Mouse (Mus musculus): ENCODE data around the gene Prune2.

The Prune2 gene

DNA sequence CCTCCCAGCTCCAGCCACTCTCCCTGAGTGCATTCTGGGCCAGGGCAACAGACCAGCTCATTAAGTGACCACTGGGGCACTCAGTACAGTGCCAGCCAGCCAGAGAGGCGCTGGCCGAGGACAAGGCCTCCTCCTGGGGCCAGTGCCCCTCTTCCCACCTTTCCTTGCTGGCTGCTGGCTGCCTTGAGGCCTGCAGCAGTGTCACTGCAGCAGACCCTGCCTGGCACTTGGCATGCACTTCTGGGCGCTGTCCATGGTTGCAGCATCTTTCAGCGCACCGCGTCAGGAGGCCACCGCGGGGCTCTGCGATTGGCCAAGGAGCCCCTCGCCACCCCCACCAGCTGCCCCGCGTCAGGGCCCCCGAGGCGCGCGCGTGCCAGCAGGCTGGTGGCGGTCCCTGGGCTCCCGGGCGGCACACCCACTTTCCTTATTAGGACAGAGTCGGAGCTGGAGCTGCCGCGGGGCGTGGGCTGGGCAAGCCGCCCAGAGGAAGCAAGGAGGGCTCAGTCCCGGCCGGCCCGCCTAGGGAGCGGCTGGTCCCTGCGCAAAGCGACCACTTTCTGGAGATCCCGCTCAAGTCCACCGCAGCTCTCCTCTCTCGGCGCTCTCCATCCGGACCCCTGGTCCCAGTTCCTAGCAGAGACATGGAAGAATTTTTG, at the start of gene Prune2:
Prune2 (plus strand) TSS at position 506 of the 659 bp plus-strand sequence.
- DNase-seq (ENCODE audit: low spot score): peak; percentile 13

DNA sequence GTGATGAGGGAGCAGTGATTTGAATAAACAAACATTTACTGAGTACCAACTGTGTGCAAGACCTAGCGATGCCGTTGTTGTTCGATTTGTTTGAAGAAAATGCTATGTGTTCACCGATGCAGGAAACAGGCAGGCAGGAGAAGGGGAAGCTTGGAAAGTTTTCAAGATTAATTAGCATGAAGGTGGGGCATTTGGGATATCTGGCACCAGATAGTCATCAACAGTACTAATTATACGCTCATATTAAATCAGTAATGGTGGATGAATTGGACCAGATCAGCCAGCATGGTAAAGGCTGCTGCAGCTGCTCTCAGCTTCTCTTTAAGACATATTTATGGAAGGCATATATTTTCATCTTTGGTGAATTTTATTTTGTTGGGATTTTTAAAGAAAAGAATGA, 44.4 kb upstream of the Prune2 start:
- DNase-seq (ENCODE audit: low spot score): no peak

DNA sequence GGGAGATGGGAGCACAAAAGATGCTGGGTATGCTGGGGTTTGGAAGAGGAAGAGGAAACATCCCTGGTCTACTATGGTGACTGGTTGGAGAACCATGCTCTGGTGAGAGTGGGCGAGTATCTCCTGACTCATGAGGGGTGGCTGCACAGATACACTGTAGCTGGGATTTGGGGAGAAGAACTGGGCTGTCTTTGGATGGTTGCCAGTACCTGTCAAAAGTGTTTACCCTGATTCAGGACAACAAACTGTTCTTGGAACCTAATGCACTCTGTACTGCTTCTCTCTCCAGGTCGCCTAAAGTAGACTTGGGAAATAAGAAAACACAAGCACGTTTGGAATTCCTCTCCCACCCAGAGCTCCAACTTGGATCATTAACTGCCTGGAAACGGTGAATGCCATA, 31.4 kb upstream of the Prune2 start:
- DNase-seq (ENCODE audit: low spot score): no peak

DNA sequence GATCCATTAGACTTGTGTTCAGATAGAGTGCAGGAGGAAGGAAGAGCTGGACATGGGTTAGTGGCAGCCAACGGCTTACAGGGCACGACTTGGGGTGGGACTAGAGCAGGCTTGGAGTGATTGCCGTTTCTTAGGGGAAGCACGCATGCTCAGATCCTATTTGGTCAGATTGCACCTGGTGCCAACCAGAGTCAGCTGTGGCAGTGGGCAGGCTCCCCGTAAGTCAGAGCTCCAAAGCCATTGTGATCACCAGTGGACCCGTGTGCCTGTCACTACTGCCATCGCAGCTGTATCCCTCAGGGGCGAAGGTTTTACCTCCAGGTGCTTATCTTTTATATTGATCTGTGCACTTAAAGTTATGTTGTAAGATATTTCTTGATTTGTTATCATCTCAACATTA, 21.3 kb upstream of the Prune2 start:
- DNase-seq (ENCODE audit: low spot score): no peak

DNA sequence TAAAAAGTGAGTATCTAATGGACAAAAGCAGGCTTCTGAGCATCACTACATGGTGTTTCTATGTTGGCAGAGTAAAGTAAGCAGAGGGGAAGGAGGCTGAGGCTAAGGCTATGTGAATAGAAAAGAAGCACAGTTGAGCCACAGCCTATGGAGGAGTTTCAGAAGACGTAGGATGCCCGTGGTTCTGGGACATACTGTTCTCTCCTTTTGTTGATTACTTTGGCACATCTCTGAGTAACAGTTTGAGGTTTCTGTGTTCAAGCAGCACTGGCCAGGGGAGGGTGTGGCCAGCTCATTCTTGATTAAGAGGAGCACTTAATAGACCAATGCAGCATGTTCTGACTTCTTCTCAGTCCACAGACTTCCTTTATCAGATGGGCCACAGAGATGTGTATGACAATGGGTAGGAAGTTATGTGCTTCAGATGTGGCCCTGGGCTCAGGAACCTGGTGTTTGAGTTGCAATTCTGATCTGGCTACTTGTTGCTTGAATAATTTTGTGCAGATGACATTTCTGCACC, 7.1 kb upstream of the Prune2 start:
- DNase-seq (ENCODE audit: low spot score): no peak

DNA sequence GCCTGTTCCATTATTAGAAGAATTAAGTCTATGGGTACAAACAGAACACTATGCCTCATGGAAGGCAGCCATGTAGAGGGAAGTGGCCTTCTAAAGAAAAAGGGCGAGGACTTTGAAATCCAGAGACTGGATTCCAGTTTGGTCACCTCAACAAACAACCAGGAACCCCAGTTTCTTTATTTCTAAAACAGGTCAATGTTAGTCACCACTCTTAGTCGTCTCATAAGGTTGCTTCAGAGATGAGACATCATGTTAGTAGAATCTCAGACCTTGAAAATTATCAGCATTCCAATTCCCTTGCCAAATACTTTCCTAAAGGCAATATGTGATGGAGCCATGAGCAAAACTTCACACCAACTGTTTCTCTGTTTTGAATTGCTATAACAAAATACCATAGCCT, 6.6 kb upstream of the Prune2 start:
- no peak for DNase-seq (ENCODE audit: low spot score)

DNA sequence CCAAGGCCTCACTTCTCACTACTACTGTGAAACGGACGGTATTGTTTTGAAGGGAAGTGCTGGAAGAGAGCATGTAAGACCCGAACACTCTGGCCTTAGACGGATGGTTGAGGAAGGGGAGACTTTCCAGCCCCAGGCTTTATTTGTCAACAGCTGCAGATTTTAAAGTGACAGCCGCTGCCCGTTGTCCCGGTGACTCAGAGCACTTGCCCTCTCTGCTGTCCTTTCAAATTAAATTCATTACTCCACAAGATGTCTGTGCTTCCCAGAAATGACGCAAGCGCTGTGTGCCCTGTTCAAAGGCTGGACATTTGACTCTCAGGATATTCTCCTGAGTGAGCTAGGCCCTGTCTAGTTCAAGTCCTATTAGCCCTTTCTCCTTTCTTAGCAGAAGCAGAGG, 5.9 kb upstream of the Prune2 start:
- DNase-seq (ENCODE audit: low spot score): no peak

DNA sequence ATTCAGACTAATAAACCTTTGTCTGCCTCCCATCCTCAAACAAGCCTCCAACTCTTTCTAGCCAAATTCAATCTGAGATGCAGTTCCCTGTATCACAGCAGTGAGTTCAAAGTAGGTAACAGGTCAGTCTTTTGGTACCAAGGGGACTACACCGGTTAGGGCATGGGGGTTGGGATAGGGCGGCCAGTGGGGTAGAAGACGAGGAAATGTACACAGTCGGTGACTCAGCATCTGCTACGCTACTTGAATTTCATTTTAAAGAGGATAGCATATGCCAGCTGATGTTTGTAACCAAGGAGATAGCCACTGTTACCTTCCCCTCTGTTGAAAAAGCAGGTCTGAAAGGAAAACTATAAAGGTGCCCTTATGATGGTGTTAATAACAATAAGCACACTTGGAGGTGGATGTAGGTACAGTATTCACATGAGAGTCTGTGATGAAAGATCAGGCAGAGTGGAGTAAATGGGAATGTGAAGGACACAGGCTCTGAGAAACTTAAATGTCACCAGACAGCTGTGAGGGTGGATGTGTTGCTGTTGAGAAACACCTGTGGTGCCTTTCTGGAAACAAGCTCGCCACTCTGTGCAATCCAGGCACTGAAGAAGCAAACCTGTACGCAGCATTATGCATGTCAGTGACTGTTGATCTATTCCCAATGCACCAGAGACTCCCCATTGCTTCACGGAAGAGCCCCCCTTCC, 5.1 kb upstream of the Prune2 start:
- no peak for DNase-seq (ENCODE audit: low spot score)

DNA sequence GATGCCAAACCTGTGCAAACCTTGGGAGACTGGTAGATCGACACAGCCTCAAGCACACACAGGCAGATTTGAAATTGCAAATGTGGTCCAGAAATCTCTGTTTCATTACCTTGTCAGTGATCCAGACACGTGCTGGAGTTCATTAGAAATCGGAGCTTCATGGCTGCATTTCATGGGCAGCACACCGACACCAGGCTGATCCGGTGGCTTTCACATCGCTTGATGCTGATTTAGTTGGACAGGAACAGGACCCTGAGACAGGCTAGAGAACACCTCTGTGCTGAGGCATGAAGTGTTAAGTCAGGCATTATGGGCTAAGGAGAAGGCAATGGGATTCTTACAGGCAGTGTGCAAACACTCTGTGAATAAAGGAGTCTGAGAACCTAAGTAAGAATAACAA, 1.2 kb upstream of the Prune2 start:
- no peak for DNase-seq (ENCODE audit: low spot score)

DNA sequence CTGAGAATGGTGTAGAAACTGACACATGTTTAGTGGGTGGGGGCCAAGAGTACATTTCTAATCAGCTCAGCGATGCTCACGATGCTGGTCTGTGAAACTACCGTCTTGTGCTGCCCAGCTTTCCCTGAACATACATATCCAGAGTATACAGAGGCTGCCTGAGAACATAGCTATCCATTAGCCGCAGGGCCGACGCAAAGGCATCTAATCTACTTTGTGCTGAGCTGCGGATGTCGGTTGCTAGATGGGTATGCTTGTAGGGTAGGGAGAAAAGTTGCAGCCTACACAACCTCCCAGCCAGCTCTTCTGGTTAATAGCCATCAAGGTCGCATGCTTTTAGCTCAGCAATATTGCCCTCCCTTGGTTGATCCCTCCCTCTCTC, 696 bp upstream of the Prune2 start:
- no peak for DNase-seq (ENCODE audit: low spot score)

DNA sequence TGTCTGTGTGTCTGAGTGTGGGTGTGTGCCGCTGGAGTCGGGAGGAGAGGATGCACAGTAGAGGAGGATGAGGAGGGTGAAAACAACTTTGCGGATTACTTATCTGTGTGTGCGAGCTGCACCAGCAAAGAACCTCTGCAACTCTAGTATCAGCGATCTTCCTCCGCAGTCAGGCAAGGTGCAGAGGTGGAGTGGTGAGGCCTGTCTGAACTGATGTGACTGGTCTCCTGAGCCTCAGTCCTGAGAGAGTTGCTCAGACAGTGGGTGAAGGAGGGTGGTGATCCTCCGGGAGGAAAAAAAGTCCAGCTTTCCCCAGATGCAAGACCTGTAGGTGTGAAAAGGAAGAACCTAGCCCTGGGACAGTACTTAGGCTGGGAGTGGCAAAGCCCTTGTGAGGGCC, 401 bp downstream of the Prune2 start:
- no peak for DNase-seq (ENCODE audit: low spot score)

DNA sequence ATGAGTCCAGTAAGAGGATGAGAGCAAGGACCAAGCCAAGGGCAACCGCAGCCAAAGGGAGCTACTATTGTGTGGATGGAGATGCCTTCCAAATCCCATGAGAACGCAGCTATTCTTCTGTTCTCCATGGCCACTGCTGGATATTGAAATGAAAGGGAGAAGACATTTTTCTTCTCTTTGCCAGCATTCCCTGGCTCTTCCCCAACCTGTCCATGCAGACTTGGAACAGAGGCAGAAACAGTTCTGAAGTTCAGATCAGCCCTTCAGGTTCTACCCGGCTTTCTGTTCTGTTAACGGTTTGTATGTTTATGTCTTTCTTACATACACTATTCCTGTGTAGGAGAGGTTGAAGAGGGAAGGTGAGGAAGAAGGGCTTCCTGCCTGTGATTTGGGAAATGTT, 3.1 kb downstream of the Prune2 start:
- DNase-seq (ENCODE audit: low spot score): no peak

DNA sequence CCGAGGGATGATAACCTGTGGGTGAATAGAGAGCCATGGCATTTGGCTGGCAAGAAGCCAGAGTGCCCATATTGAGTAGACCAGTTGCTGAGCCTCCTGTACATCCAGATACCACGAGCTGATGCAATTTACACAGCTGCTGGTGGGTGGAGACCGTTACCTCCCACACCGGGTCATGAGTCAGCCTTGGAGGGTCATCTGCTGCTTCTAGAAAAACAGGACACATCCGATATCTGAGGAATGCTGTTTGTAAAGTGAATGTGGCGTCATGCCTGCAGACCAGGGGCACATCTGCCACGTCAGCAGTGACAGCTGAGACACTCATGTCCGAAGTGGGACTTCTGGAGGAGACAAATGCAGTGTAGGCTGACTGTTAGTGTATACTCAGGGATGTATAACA, 3.6 kb downstream of the Prune2 start:
- DNase-seq (ENCODE audit: low spot score): no peak

DNA sequence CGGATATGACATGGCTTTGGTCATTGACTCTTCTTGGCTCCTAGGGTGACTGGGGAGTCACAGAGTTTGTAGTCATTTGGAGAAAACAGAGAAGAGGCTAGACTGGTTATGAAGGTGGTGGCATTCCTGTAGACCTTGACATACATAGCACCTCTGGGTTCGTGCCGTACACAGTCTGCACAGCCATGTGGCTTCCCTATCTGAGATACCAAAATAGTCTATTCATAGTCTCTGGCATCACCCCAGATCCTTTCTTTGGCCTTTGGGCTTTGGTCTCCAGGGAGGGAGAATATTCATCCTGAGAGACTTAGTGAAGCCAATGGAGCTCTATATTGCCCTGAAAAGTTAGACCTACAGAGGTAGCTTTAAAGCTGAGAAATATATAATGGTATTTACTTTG, 5.1 kb downstream of the Prune2 start:
- no peak for DNase-seq (ENCODE audit: low spot score)

DNA sequence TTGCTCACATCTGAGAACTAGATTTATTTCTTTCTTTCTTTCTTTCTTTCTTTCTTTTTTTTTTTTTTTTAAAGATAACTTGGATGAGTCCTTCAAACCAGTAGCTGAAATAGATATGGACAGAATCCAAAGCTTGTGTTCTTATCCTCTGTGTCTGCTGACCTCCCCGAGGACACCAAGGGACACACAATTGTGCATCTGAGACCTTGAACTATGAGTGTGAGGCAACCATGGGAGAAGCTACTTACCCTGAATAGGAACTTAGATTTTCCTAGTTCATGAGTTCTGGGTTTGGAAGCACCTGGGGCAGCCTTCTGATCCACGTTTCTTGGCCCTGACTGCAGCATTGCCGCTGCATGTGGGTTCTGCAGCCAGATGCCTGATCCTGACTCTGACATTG, 7.3 kb downstream of the Prune2 start:
- DNase-seq (ENCODE audit: low spot score): no peak

DNA sequence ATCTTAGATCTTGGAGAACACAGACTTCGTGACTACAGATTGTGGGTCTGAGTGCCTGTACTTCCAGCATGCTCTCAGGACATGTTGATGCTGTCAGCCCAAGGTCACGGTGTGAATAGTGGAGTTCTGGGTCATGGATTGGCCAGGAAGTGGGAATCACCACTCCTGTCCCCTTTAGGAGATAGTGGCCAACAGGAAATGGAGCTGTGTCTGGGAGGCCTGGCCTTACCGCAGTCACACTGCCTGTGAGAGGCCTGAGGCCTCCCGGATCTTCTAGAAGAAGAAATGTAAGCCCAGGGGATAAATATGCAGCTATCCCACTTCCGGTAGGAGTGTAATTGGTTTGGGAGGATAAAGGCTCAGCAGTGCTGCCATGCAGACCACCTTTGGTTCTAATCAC, 12.8 kb downstream of the Prune2 start:
- DNase-seq (ENCODE audit: low spot score): no peak

DNA sequence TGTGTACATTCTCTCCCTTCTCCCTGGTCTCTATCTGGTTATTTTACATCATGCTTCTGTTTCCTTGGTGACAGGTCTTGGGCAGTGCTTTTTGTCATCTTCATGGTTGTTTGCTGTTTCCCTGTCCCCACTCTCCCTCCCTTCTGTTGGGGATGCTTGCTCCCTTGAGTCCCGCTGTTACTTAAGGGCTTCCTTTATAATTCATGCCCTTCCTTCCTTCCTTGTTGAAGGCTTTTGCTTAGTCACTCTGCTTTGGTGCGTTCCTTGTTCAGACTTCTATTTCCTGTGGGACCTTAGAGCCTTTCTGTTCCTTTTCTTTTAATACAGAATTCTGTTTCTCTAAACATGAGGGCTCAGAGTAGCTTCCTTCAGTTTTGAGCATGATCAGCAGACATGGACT, 14.7 kb downstream of the Prune2 start:
- DNase-seq (ENCODE audit: low spot score): no peak

DNA sequence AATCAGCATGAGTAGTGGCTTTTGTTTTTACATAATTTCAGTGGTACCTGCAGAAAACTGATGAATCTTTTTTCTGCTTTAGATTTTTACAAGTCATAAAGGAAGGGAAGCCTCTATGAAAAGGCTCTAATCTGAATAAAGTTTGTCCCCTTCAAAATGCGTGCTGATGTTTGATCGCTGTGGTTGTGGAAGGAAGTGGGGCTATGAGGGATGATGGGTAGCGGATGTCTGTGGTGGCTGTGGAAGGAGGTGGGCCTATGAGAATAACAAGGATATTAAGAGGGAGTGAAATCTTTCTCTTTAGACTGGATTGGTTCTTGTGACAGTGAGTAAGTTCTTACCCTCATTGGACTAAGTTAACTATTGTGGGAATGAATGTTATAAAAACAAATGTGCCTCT, 23.0 kb downstream of the Prune2 start:
- no peak for DNase-seq (ENCODE audit: low spot score)

DNA sequence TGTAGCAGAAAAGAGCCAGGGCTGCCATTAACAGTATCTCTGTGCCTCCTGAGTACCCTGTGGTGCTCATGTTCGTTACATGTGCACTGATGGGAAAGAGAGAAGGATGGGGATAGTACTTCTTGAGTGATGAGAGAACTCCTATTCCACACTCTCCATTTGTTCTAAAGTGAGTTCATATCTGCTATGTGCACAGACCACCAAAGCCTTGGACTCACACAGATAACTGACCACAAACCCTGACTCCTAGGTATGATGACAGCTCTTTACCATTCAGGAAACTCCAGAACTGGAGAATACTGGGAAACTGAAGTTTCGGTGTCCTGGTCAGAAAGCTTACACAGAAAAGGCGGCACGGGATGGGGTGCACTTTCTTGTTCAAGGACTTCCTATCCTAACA, 25.8 kb downstream of the Prune2 start:
- no peak for DNase-seq (ENCODE audit: low spot score)

DNA sequence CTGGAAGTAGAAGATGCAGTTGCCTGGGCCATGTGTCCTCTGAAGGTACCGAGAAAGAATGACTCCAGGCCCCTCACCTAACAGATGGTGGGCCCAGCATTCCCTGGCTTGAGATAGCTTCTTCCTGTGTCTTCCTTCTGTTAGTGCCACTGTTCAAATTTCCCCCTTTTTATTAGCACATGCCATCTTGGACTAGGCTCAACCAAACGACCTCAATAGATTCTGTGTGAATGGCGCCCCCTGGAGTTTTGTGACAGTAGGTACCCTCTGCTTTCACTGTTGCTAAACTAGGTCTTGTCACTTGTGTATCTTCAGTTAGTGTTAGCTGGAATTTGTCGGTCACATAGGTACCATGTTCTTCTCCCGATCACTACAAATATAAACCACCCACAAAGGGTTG, 29.0 kb downstream of the Prune2 start:
- no peak for DNase-seq (ENCODE audit: low spot score)

DNA sequence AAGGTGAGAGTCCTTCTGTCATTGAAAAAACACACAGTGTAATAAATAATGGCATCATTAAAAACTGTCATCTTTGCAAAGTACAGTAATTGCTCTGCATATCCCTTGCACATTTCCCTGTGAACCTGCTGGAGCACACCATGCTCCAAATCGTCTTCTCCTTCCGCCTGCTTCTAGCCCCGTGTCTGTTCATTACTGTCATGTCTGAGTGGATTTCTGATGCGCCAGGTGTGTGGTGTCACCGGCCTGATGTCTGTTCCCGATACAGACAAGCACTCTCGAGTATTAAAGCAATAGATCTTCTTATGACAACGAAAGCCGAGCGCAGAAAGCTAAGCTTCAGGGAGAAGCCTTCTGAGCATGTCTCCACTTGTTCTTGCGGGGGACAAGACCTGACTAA, 32.1 kb downstream of the Prune2 start:
- DNase-seq (ENCODE audit: low spot score): no peak

DNA sequence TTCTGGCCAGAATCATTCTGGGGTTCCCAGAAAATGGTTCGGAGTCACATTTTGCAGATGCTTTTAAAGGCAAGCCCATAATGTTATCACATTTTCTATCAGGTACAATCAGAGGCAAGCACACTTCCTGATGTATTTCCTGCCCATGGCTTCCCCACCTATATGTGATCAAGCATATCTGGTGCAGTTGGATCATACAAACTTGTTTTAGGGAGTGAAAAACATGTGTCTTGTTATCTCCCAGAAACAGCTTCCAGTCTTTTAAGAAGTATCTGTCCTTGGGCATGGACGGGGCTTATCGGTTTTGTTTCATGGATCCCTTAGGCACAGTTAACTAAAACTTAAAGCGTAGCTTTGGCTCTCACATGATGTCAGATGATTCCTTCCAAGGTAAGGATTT, 36.2 kb downstream of the Prune2 start:
- DNase-seq (ENCODE audit: low spot score): no peak

DNA sequence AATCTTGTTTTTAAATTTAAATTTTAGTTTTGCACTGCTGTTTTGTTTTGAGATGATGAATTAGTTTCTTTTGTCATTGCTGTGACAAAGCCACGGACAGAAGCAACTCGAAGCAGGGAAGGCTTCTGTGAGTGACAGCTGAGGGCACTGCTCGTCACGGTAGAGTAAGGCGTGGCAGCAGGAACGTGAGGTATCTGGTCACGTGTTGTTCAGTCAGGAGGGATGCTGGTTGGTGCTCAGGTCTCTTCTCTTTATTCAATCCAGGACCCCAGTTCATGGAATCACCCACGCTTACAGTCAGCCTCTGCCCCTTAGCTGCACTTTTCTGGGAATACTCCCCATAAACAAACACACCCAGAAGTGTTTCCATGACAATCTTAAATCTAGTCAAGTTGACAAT, 38.3 kb downstream of the Prune2 start:
- no peak for DNase-seq (ENCODE audit: low spot score)

DNA sequence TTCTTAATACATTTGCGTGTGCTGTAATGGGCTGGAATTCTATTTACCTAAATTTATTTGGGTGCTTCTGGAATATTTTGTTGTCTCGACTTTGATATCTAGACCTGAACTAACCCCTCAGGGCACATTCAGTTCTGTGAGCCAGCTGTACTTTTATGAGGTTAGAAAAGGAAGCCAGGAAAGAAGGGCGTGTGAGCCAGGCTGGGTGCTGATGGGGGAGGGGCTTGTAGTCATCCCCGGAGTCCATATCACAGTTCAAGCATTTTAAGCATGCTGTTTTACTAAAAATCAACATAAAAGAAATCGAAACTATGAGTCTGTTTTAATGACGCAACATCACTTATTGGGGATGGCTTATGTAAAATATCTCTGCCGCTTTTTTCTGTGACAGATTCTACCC, 42.0 kb downstream of the Prune2 start:
- no peak for DNase-seq (ENCODE audit: low spot score)

Measured in ovary, postnatal 10 days (tissue).